ENCODE assay signal across 8 mouse cellular contexts in genomic region chr4:116708201-116708764, GRCm38 (mm10). TPM values are rescaled to one million over a fixed set of nuclear protein-coding genes. Genes with fewer than 3 reads are reported as not detected.
A peak's percentile ranks its signal among the peaks of the same experiment; 100 is the strongest.
DNase-seq lines count a peak whose midpoint lies in the region; ATAC-seq lines count a peak whose summit lies in the region.

Gene Mmachc, minus strand, starts transcription at chr4:116708406.
Gene Ccdc163, plus strand, starts transcription at chr4:116708509.

- H3K4me3 ChIP-seq in hindbrain, embryonic 12.5 days = peak within 1 kb of the TSS; percentile 60

- H3K36me3 ChIP-seq in hindbrain, embryonic 12.5 days = peaks cover 8% of the 10 kb centered on the region

- H3K27ac ChIP-seq in hindbrain, embryonic 12.5 days = no peak within 1 kb of the TSS

- ATAC-seq in hindbrain, embryonic 12.5 days (ENCODE audit: low FRiP score) = peak; percentile 99

- peak; percentile 97 for DNase-seq in NIH3T3 (ENCODE audit: low read depth)
- DNase-seq in cerebellum, postnatal 10 days = peak; percentile 89 to 94
- peak; percentile 91 to 94 for DNase-seq in frontal cortex, postnatal 10 days (ENCODE audit: low spot score in 2 of 2)
- peak; percentile 89 to 98 for DNase-seq in layer of hippocampus, postnatal 14 days (ENCODE audit: low spot score in 2 of 2)
- DNase-seq in lung, postnatal 14 days = peak; percentile 89
- DNase-seq in retina, adult 2 months (ENCODE audit: low read depth, low spot score) = peak; percentile 91
- peak; percentile 83 to 91 for DNase-seq in thymus, postnatal 36 days

- peak within 1 kb of the TSS; percentile 68 for H3K9ac ChIP-seq in hindbrain, embryonic 12.5 days

- no peaks in the 10 kb centered on the region for H3K27me3 ChIP-seq in hindbrain, embryonic 12.5 days

- peaks cover 15% of the 10 kb centered on the region for H3K4me1 ChIP-seq in hindbrain, embryonic 12.5 days

- peak within 1 kb of the TSS; percentile 73 for H3K4me2 ChIP-seq in hindbrain, embryonic 12.5 days (replicated peaks)

- under 1% methylated on average over 29 of the region's 29 CpGs for WGBS in hindbrain, embryonic 12.5 days

- no peaks in the 10 kb centered on the region for H3K9me3 ChIP-seq in hindbrain, embryonic 12.5 days (replicated peaks)

RNA-seq across cellular contexts. Expression of gene Mmachc, which starts in this region (rescaled TPM):
- polyA plus RNA-seq in hindbrain, embryonic 12.5 days (2016; fragmentation: Nextera tagmentation; extraction: Ambion mirVana) = 26.0 and 26.2 TPM in 2 replicates
- 10 to 100 TPM; 16.0 to 19.0 TPM for total RNA-seq in layer of hippocampus, postnatal 14 days (2021)

RNA-seq across cellular contexts. Expression of gene Ccdc163, which starts in this region (rescaled TPM):
- 22.4 and 23.6 TPM in 2 replicates for polyA plus RNA-seq in hindbrain, embryonic 12.5 days (2016; fragmentation: Nextera tagmentation; extraction: Ambion mirVana)
- total RNA-seq in layer of hippocampus, postnatal 14 days (2021) = 1 to 10 TPM; 2.9 to 4.5 TPM
